Mouse (Mus musculus) heart, embryonic 16.5 days (tissue): Measurements from ENCODE around the gene Tsnaxip1. TPM values are rescaled to one million over a fixed set of nuclear protein-coding genes. Genes with fewer than 3 reads are reported as not detected.

Source experiments
- ATAC-seq: fragments of 200-750 bp; cut with Nextera tagmentation; replicated peaks from 2 replicates; pipeline ENCODE4 v1.8.0; 2017; ENCODE audit warnings: moderate number of reproducible peaks; ENCODE audit not compliant: insufficient read depth, low FRiP score; ENCODE audit errors: extremely low read depth
- H3K27ac ChIP-seq: fragments of 300-500 bp; sonication (generic); 2 replicates; pipeline ENCODE4 v1.5.1; 2014; ENCODE audit warnings: mild to moderate bottlenecking, low read length, control low read depth, moderate library complexity
- H3K27me3 ChIP-seq: fragments of 300-500 bp; sonication (generic); 2 replicates; pipeline ENCODE4 v1.6.1; 2014; ENCODE audit warnings: low read length, mixed read lengths; ENCODE audit not compliant: control insufficient read depth, insufficient read depth
- H3K36me3 ChIP-seq: fragments of 300-500 bp; sonication (generic); 2 replicates; pipeline ENCODE4 v1.6.1; 2014; ENCODE audit not compliant: control insufficient read depth, insufficient read depth
- H3K4me1 ChIP-seq: fragments of 300-500 bp; sonication (generic); 2 replicates; pipeline ENCODE4 v1.6.1; 2014; ENCODE audit warnings: low read length, mixed read lengths; ENCODE audit not compliant: control insufficient read depth, insufficient read depth
- H3K4me2 ChIP-seq: fragments of 300-500 bp; sonication (generic); 2 replicates; pipeline ENCODE4 v1.6.1; 2014; ENCODE audit warnings: low read depth, mild to moderate bottlenecking, control low read depth, low read length
- H3K4me3 ChIP-seq: fragments of 300-500 bp; sonication (generic); 2 replicates; pipeline ENCODE4 v1.5.1; 2014; ENCODE audit warnings: mild to moderate bottlenecking, control low read depth, low read length
- H3K9ac ChIP-seq: fragments of 300-500 bp; sonication (generic); 2 replicates; pipeline ENCODE4 v1.6.1; 2014; ENCODE audit warnings: low read length, control low read depth
- H3K9me3 ChIP-seq: fragments of 300-500 bp; sonication (generic); replicated peaks from 2 replicates; pipeline ENCODE4 v1.6.1; 2016; ENCODE audit warnings: low read length; ENCODE audit not compliant: control insufficient read depth
- WGBS: fragments of 180-500 bp; shearing (Covaris S2); extraction: QIAGEN DNeasy Blood & Tissue Kit; methylation state at CpG from one replicate; pipeline ENCODE4 v1.1.7; 2014; 5-methylcytosine and 5-hydroxymethylcytosine counted together
- polyA plus RNA-seq: library from polyadenylated mRNA; unstranded; fragments of >200 nt; fragmentation: Nextera tagmentation; extraction: Ambion mirVana; gene quantifications from 2 replicates; pipeline ENCODE4 v1.2.1, GENCODE M21; 2015

Tsnaxip1 gene
- 0.43 and 0.64 TPM in 2 replicates for polyA plus RNA-seq

GRCm38 (mm10) chr8:105826861-105827848, at the start of gene Tsnaxip1, which contains the start of gene Ranbp10:
Gene Tsnaxip1 (plus strand): TSS chr8:105827731.
Gene Ranbp10 (minus strand): TSS chr8:105827350.
- H3K27me3 ChIP-seq, result no peaks in the 10 kb centered on the region
- peak within 1 kb of the TSS; percentile 81 for H3K27ac ChIP-seq
- H3K4me2 ChIP-seq, result peak within 1 kb of the TSS; percentile 87
- H3K4me3 ChIP-seq, result peak within 1 kb of the TSS; percentile 61
- H3K36me3 ChIP-seq, result peaks cover 11% of the 10 kb centered on the region
- H3K9ac ChIP-seq, result peak within 1 kb of the TSS; percentile 79
- WGBS, result under 1% methylated on average over 52 of the region's 52 CpGs
- no peaks in the 10 kb centered on the region for H3K9me3 ChIP-seq
- peaks cover 13% of the 10 kb centered on the region for H3K4me1 ChIP-seq
- peak; percentile 98 for ATAC-seq

- Histone ChIP-seq H3K9me3 (no peaks in the 10 kb centered on the region), H3K27me3 (no peaks in the 10 kb centered on the region), H3K4me3 (no peak overlapping the region), H3K36me3 (peaks cover 41% of the 10 kb centered on the region), H3K4me1 (no peaks in the 10 kb centered on the region), H3K4me2 (no peak overlapping the region), H3K27ac (no peak overlapping the region), H3K9ac (no peak overlapping the region)
- WGBS, result 71% methylated on average over 2 of the region's 2 CpGs
- no peak for ATAC-seq
Measured at GRCm38 (mm10) chr8:105777833-105778232, 49.7 kb upstream of the Tsnaxip1 start.

- ATAC-seq, result no peak
- no peak overlapping the region for H3K4me2 ChIP-seq
- no peaks in the 10 kb centered on the region for H3K4me1 ChIP-seq
- no peak overlapping the region for H3K9ac ChIP-seq
- H3K27me3 ChIP-seq, result no peaks in the 10 kb centered on the region
- no peaks in the 10 kb centered on the region for H3K9me3 ChIP-seq
- H3K36me3 ChIP-seq, result peaks cover 23% of the 10 kb centered on the region
- no peak overlapping the region for H3K27ac ChIP-seq
- 79% methylated on average over 5 of the region's 5 CpGs for WGBS
- no peak overlapping the region for H3K4me3 ChIP-seq
Measured at GRCm38 (mm10) chr8:105780298-105780697, 47.2 kb upstream of the Tsnaxip1 start.

GRCm38 (mm10) chr8:105788241-105788640, 39.3 kb upstream of the Tsnaxip1 start:
- Histone ChIP-seq H3K4me1 (no peaks in the 10 kb centered on the region), H3K9me3 (no peaks in the 10 kb centered on the region), H3K9ac (no peak overlapping the region), H3K4me2 (no peak overlapping the region), H3K4me3 (no peak overlapping the region), H3K36me3 (peaks cover 9% of the 10 kb centered on the region; the same call in 1 of the 2 replicates), H3K27me3 (no peaks in the 10 kb centered on the region), H3K27ac (peak overlapping the region; percentile 25; the same call in 1 of the 2 replicates)
- 93% methylated on average over 2 of the region's 2 CpGs for WGBS
- ATAC-seq, result no peak

GRCm38 (mm10) chr8:105788927-105789326, 38.6 kb upstream of the Tsnaxip1 start:
- no peaks in the 10 kb centered on the region for H3K27me3 ChIP-seq
- H3K9ac ChIP-seq, result no peak overlapping the region
- H3K36me3 ChIP-seq, result peaks cover 9% of the 10 kb centered on the region; the same call in 1 of the 2 replicates
- WGBS, result 49% methylated on average over 4 of the region's 4 CpGs
- no peaks in the 10 kb centered on the region for H3K9me3 ChIP-seq
- H3K27ac ChIP-seq, result peak overlapping the region; percentile 25
- peak; percentile 72 for ATAC-seq
- no peaks in the 10 kb centered on the region for H3K4me1 ChIP-seq
- H3K4me3 ChIP-seq, result no peak overlapping the region
- no peak overlapping the region for H3K4me2 ChIP-seq

- H3K9me3 ChIP-seq, result no peaks in the 10 kb centered on the region
- ATAC-seq, result no peak
Measured at GRCm38 (mm10) chr8:105789626-105790025, 37.9 kb upstream of the Tsnaxip1 start.

GRCm38 (mm10) chr8:105793331-105793730, 34.2 kb upstream of the Tsnaxip1 start:
- 90% methylated on average over 1 of the region's 1 CpGs for WGBS
- no peaks in the 10 kb centered on the region for H3K9me3 ChIP-seq
- no peak overlapping the region for H3K9ac ChIP-seq
- H3K4me2 ChIP-seq, result no peak overlapping the region
- no peak overlapping the region for H3K27ac ChIP-seq
- ATAC-seq, result no peak
- no peaks in the 10 kb centered on the region for H3K4me1 ChIP-seq
- H3K4me3 ChIP-seq, result no peak overlapping the region
- H3K36me3 ChIP-seq, result no peaks in the 10 kb centered on the region
- no peaks in the 10 kb centered on the region for H3K27me3 ChIP-seq

More at GRCm38 (mm10) chr8:105789626-105790025, 37.9 kb upstream of the Tsnaxip1 start:
- Histone ChIP-seq H3K4me2 (no peak overlapping the region), H3K4me3 (no peak overlapping the region), H3K27me3 (no peaks in the 10 kb centered on the region), H3K36me3 (peaks cover 8% of the 10 kb centered on the region; the same call in 1 of the 2 replicates), H3K9ac (no peak overlapping the region), H3K4me1 (no peaks in the 10 kb centered on the region), H3K27ac (no peak overlapping the region)

GRCm38 (mm10) chr8:105794009-105794598, 33.4 kb upstream of the Tsnaxip1 start:
- Histone ChIP-seq H3K27me3 (no peaks in the 10 kb centered on the region), H3K27ac (no peak overlapping the region), H3K4me2 (no peak overlapping the region), H3K4me1 (peaks cover 6% of the 10 kb centered on the region), H3K9me3 (no peaks in the 10 kb centered on the region), H3K36me3 (no peaks in the 10 kb centered on the region), H3K9ac (no peak overlapping the region), H3K4me3 (no peak overlapping the region)
- no peak for ATAC-seq
- WGBS, result 73% methylated on average over 3 of the region's 3 CpGs

- H3K4me2 ChIP-seq, result no peak overlapping the region
- no peaks in the 10 kb centered on the region for H3K9me3 ChIP-seq
- H3K36me3 ChIP-seq, result no peaks in the 10 kb centered on the region
- WGBS, result 84% methylated on average over 1 of the region's 1 CpGs
- H3K4me1 ChIP-seq, result peaks cover 17% of the 10 kb centered on the region
- H3K4me3 ChIP-seq, result no peak overlapping the region
- no peak for ATAC-seq
- no peak overlapping the region for H3K27ac ChIP-seq
- no peak overlapping the region for H3K9ac ChIP-seq
- no peaks in the 10 kb centered on the region for H3K27me3 ChIP-seq
Measured at GRCm38 (mm10) chr8:105795785-105796184, 31.7 kb upstream of the Tsnaxip1 start.
